Mouse (Mus musculus) layer of hippocampus, postnatal 10 days (tissue): ENCODE data around the gene Hap1. TPM values are rescaled to one million over a fixed set of nuclear protein-coding genes. Genes with fewer than 3 reads are reported as not detected.

Experiments
- DNase-seq, 2 experiments: peaks; one replicate each; pipeline ENCODE4 v3.0.0; 2021; ENCODE audit warnings: low spot score in 2 of 2
- long read RNA-seq: library from polyadenylated mRNA; stranded (forward); transcript quantifications from one replicate; pipeline ENCODE4 v2.0.0, GENCODE M21; 2023
- total RNA-seq, 2 experiments: library from RNA; stranded (reverse); gene quantifications; 2 replicates each; pipeline ENCODE4 v1.2.3; 2021

The Hap1 gene
- 100 to 1,000 TPM; 124 to 125 TPM for total RNA-seq
- long read RNA-seq, partial matches to known transcripts, result 7 of 41 reads
- long read RNA-seq, other reads (novel, unspliced or antisense), result 31 of 41 reads

DNA sequence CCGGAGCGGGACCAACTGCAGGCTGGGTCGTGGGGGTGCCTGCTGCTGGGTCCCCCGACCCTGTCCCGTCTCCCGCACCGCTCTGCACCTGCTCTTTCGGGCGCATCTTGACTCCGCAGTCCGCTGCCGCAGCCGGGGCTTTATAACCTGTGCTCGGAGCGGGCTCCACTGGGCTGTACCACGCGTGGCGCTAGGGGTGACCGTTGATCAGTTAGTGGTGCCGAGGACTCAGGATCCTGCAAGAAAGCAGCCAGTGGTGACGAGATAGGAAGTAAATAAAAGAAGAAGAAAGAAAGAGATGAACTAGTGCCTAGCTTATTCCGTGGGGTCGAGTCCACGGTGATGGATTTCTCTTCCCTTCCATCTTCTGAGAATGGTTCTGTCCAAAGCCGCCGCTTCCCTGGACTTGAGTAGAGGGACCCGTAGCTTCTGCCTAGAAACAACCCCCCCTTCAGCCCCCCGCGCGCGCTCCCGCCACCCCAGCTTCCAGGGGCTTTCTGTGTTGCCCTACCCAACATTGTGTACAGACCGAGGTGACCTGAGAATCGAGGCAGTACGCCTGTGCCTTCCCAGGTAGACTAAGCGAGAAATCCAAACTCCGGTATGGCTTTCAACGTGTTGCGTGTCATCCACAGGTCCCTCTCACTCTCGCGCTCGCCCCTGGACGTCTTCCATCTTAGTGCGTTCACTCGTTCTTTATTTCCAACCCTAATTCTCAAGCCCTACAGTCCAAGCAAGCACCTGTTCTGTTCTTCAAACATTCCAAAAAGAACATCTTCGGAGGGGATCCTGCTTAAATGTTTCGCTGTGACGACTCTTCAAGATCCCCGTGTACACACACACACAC, at the start of gene Hap1:
Gene Hap1 (minus strand): TSS at position 157 of the 847 bp plus-strand sequence.
- peak; percentile 73 to 81 for DNase-seq

DNA sequence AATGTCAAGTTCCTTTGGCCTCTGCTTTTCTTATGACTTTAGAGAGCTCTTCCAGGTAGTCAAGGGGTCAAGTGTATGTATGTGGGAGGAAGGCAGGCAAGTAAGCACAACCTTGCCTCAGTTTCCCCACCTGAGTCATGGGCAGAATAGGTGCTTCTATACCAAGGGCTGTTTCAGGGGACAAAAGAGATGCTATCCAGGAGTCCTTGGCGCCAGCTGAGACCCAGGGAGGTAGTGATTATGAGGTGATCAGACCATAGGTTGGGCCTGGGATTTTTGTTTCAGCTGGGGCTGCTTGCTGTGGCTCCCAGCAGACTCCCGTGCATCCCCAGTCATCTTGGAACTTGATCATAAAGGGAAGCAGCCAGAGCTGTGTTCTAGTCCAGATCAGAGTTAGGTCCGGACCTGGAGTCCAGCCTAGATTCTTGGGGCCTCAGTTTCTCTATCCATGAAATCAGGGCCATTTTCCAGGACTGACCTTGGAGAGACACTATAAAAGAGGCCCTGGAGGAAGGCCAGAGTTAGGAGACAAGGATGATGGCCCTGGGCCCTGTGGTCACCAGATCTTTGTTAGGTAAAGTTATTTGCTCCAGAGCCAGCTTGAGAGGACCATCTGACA, 48.6 kb upstream of the Hap1 start:
- DNase-seq, result no peak

- DNase-seq, result no peak
Observed at GRCm38 (mm10) chr11:100403445-100404134, 47.7 kb upstream of the Hap1 start.

DNA sequence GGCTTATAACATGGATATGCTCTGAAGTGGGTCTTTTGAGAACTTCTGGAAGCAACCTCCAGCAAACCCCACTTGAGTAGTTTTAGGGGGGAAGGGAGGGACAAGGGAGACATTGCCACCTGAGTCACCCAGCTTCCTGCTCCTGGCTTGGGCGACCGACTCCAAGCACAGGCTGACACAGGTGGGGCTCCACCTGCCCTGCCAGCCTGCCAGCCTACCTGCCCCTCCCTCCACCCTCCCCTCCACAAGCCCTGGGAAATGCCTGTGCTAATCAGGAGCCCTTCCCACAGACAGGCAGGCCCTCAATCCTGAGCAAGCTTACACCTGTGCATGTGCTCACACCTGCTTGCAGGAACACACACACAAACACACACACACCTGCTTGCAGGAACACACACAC, 46.8 kb upstream of the Hap1 start:
- no peak for DNase-seq

DNA sequence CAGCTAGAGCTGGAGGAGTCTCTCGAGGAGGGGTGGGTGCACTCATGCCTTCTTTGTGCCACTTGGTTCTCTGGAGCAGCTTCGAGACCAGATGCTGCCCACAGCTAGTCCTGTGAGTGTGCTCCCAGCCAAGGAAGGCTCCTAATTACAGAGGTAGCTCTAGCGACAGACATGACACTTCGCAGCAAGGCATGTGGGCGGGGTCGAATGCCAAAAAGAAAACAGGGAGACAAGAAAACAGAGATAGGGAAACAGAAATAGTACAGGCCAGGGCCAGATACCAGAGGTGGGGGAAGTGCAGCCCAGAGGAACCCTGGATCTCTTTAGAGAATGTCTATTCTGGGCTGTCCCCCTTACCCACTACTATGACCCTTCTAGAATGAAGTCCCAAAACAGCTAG, 46.3 kb upstream of the Hap1 start:
- no peak for DNase-seq

DNA sequence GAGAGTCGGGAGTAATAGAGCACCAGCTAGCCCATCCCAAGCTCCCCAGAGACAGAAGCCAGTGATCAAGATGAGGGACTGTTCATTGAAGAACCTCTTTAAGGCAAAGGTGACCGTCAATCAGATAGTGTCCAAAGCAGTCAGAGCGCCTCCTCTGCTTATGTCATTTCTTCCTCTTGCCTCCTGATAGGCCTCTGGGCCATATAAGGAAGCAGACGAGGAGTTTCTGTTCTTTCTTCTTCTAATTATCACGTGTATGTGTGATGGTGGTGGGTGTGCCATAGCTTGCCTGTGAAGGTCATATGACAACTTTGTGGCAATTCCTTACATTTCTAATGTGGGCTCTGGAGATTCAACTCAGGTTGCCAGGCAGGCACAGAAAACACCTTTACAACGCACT, 44.9 kb upstream of the Hap1 start:
- no peak for DNase-seq

DNA sequence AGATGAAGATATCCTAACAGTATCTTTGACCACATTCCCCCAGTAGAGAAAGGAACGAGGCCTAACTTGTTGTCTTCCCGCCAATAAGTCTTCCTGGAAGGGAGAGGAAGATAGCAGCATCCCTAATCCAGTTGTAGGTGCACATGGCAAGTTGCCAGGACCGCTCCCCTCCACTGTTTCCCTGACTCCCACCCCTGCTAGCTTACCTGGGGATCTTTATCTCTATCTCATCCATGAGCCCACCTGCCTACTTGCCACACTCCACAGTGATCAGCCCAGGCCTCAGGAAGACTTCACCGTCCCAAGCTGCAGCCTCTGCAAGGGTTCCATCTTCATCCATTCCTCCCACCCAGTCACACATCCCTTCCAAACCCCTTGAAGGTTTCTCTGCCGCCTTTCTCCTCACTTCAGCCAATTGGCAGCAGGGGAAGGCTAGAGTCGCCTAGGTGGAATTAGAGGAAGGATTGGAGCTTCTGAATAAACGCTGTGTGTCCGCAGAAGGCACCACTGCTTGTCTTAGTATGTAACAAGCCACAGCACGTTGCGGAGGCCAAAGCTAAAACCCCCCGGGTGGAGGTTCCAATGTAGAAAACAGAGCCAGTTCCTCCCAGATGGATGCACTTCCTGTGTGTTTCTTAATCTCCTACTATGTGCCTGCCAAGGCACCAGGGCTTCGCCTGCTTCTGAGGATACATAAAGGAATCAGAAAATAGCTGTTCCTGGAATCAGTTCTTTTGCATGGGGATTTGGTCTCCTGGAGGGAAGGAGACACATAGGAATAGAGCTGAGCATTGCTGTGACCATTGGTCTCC, 44.0 kb upstream of the Hap1 start:
- no peak for DNase-seq

DNA sequence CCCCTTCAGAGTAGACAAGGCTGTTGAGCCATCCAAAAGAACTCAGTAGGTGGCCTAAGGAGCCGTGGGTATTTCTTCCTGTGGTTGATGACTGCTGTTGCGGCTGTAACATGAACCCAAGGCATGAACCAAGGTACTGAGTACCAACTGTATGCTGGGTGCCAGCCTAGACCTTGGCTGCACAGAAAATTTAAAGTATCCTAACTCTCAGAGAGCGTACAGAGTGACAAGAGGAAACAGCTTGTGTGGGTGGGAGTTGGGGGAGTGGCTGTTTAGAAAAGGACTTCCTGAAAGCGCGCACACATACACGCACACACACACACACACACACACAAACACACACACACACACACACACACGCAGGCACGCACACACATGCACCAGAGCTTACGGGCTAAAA, 43.4 kb upstream of the Hap1 start:
- DNase-seq, result no peak

DNA sequence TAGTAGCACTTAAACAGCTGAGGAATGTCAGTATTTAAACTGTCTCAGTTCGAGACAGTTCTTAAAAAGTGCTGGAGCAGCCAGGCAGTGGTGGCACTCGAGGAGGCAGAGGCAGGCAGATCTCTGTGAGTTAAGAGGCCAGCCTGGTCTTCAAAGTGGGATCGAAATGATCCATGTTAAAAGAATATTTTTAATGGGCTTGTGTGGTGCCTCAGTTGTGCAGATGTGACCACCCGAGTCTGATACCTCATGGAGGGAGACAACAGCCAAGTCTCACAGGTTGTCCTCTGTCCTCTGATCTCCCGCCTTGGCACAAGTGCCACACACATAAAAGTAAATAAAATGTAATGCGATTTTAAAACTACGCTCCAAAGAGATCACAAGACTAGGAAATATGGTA, 42.6 kb upstream of the Hap1 start:
- no peak for DNase-seq

DNA sequence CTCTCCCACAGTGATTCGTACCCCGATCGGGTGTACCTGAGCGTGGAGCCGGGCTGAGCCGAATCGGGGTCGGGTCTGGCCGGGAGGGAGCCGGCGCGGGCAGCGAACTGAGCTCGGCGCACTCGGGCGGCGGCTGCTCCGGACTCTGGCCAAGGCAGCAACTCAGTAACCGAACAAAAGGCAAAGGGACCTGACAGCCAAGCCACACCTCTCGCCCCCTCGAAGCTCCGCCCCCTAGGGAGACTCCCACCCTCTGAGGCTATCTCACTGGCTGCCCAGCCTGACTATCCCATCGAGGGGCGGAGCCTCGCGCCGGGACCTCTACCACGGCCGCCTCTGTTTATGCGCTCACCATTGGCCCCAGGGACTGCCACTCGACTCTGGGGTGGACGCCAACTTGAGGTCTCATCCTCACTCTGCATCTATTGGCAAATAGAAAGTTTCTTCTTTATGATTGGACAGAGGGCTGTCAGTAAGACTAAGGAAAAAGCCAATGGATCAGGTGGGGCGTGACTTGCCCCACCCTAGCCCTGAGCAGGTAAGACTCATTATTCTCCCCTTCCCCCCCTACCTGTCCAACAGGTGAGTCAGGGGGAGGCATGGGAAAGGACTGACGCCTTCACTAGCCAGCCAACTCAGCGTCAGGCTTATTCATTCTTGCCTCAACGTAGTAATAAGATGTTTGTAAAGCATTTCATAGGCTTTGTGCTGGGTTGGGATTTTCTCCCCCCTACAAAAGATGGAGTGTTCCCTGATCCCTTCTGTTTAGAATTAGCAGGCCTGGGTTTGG, 41.9 kb upstream of the Hap1 start, which contains the start of gene Jup:
Gene Jup (minus strand): TSS at position 164 of the 790 bp plus-strand sequence.
- peak; percentile 100 for DNase-seq

- peak in 1 of 2 experiments; percentile 46 for DNase-seq
Observed at GRCm38 (mm10) chr11:100396886-100397599, 41.1 kb upstream of the Hap1 start.

- DNase-seq, result no peak
Observed at GRCm38 (mm10) chr11:100395861-100396631, 40.1 kb upstream of the Hap1 start.

GRCm38 (mm10) chr11:100395200-100395599, 39.3 kb upstream of the Hap1 start:
- no peak for DNase-seq

GRCm38 (mm10) chr11:100394353-100395074, 38.6 kb upstream of the Hap1 start:
- no peak for DNase-seq

DNA sequence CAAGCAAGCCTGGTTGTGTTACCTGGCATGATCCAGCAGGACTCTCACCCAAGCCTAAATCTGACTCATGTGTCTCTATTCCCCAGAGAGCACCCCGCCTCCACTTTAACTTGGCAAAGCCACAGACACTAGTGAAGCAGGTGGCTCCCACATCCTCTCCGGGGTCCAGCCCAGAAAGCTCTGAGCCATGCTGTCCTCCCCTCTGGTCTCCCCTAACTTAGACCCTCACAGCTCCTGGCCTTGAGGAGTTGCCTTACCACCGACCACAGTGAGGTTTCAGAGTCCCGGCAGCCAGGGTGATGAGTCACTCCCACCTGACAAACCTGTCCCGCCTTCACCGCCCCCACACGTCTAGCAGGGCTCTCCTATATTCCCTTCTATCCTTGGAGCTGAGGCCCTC, 37.8 kb upstream of the Hap1 start:
- DNase-seq, result no peak

GRCm38 (mm10) chr11:100392958-100393357, 37.0 kb upstream of the Hap1 start:
- no peak for DNase-seq

DNA sequence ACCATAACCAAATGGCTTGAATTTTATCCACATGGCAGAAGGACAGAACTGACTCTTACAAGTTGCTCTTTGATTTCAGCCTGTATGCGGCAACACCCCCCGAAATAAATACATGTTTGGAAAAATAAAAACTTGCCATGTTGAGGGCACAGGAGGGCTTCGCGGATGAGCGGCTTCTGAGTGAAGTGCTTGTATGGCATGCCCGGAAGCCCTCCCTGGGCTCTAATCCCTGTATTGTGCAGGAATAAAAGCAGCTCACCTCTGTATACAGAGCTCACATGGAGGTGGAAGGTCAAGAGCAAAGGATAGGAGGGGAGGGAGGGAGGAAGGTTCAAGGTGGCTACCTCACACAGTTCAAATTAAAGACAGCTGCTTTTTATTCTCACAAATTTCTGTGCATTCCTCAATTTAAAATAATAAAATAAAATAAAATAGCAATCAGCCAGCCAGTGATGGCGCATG, 36.0 kb upstream of the Hap1 start:
- no peak for DNase-seq
